Mouse (Mus musculus): ENCODE data around the gene E2f2.
A peak's percentile ranks its signal among the peaks of the same experiment; 100 is the strongest.

- TF ChIP-seq CTCF (IDR thresholded peaks at IDR 0.05; ENCODE audit: low read depth): peak; percentile 44
- TF ChIP-seq EP300 (optimal IDR thresholded peaks at IDR 0.05): no peak
These were observed 13.7 kb upstream of the E2f2 start for GRCm38 (mm10) chr4:136158498-136158897.
